Mouse (Mus musculus): Measurements from ENCODE around the gene Efhd2. TPM values are rescaled to one million over a fixed set of nuclear protein-coding genes. Genes with fewer than 3 reads are reported as not detected.

Gene Efhd2
- total and polyA plus RNA-seq, 2 experiments from 2014 or later: 38.8 to 49.0 TPM

GRCm38 (mm10) chr4:141886385-141886968 is 11.8 kb upstream of the Efhd2 start:
- H3K36me3 ChIP-seq (ENCODE audit: insufficient read depth, low read length): no peaks in the 10 kb centered on the region
- H3K4me1 ChIP-seq (ENCODE audit: insufficient read depth, low read length): no peaks in the 10 kb centered on the region
- H3K9me3 ChIP-seq (ENCODE audit: low read length): no peaks in the 10 kb centered on the region
- no peaks in the 10 kb centered on the region for H3K27me3 ChIP-seq (ENCODE audit: insufficient read depth, low read length)
- H3K9ac ChIP-seq (replicated peaks; ENCODE audit: low read length, poor library complexity, severe bottlenecking): no peak overlapping the region
- peak; percentile 16; the same call in 1 of the 2 replicates for TF ChIP-seq CTCF (IDR thresholded peaks at IDR 0.05)
- H3K4me3 ChIP-seq (ENCODE audit: low read depth, low read length): no peak overlapping the region
- ATAC-seq (ENCODE audit: low FRiP score) (no peak), DNase-seq (ENCODE audit: low spot score) (no peak)
- no peak overlapping the region for H3K27ac ChIP-seq (ENCODE audit: low read depth, low read length)
- 73% methylated on average over 6 of the region's 6 CpGs for WGBS
- no peak overlapping the region for H3K4me2 ChIP-seq (ENCODE audit: low read depth, low read length, poor library complexity, severe bottlenecking)

DNA sequence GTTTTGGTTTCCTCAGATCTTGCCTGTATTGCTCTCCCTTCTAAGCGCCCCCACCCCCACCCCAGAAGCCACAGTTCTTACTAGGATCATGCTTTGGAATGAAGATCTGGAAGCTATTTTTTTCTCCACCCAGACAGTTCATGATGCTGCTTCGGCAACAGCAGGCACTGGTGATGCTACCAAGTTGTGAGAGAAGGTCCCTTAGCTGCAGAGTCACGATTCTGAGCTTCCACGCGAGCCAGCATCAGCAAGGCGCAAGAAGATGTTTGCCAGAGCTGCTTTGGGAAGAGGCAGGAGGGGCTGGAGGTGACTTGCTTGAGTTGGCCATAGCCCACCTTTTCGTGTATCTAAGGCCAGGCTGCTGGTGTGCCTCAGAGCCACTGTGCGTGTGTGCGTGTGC is 10.7 kb upstream of the Efhd2 start:
- Histone ChIP-seq H3K4me2 (ENCODE audit: low read depth, low read length, poor library complexity, severe bottlenecking) (no peak overlapping the region), H3K27ac (ENCODE audit: low read depth, low read length) (no peak overlapping the region), H3K4me1 (ENCODE audit: insufficient read depth, low read length) (no peaks in the 10 kb centered on the region), H3K36me3 (ENCODE audit: insufficient read depth, low read length) (no peaks in the 10 kb centered on the region), H3K4me3 (ENCODE audit: low read depth, low read length) (no peak overlapping the region), H3K27me3 (ENCODE audit: insufficient read depth, low read length) (no peaks in the 10 kb centered on the region), H3K9ac (replicated peaks; ENCODE audit: low read length, poor library complexity, severe bottlenecking) (no peak overlapping the region), H3K9me3 (ENCODE audit: low read length) (no peaks in the 10 kb centered on the region)
- TF ChIP-seq CTCF (IDR thresholded peaks at IDR 0.05): no peak
- no peak for DNase-seq (ENCODE audit: low spot score)
- 88% methylated on average over 9 of the region's 9 CpGs for WGBS
- ATAC-seq (ENCODE audit: low FRiP score): no peak

DNA sequence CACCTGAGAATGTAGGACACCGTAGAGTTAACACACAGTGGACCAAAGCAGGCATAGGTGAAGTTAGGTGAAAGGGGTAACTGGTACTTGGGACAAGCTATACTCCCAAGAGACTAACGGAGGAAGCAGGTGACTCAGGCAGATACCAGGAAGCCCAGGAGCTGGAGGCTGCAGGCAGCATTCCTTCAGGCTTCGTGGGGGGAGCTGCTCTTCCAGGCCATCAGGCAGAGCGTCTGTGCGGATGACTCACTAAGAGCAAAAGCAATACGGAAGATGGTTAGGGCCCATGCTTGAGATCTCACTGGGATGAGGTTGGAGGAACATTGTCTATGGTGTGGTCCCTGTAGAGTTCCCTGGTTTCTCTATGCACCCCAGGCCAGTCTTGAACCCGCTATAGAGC is 8.1 kb upstream of the Efhd2 start:
- H3K4me1 ChIP-seq (ENCODE audit: insufficient read depth, low read length): no peaks in the 10 kb centered on the region
- no peaks in the 10 kb centered on the region for H3K36me3 ChIP-seq (ENCODE audit: insufficient read depth, low read length)
- H3K27me3 ChIP-seq (ENCODE audit: insufficient read depth, low read length): no peaks in the 10 kb centered on the region
- DNase-seq (ENCODE audit: low spot score): no peak
- 85% methylated on average over 7 of the region's 7 CpGs for WGBS
- H3K9ac ChIP-seq (replicated peaks; ENCODE audit: low read length, poor library complexity, severe bottlenecking): no peak overlapping the region
- H3K4me2 ChIP-seq (ENCODE audit: low read depth, low read length, poor library complexity, severe bottlenecking): no peak overlapping the region
- H3K27ac ChIP-seq (ENCODE audit: low read depth, low read length): no peak overlapping the region
- H3K9me3 ChIP-seq (ENCODE audit: low read length): no peaks in the 10 kb centered on the region
- ATAC-seq (ENCODE audit: low FRiP score): no peak
- TF ChIP-seq CTCF (IDR thresholded peaks at IDR 0.05): no peak
- no peak overlapping the region for H3K4me3 ChIP-seq (ENCODE audit: low read depth, low read length)

DNA sequence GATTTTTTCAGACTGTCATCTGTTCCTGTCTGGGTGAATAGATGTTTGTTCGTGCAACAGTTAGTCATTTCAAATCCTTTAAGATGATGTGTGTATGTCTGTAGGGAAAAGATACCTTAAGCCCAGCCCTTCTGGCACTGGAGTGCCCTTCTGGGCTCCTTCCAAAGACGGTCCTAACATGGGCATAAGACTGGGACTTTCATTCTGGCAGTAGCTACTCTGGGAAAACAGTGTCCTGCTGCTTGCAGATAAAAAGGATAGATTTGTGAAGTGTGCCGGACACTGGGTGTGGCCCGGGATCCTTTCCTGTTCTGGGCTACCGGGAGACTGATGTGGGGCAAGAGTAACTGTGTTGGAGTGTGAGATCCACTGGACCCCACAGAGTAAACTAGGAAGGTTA is 7.2 kb upstream of the Efhd2 start:
- H3K4me1 ChIP-seq (ENCODE audit: insufficient read depth, low read length): no peaks in the 10 kb centered on the region
- DNase-seq (ENCODE audit: low spot score): no peak
- H3K27me3 ChIP-seq (ENCODE audit: insufficient read depth, low read length): no peaks in the 10 kb centered on the region
- H3K9ac ChIP-seq (replicated peaks; ENCODE audit: low read length, poor library complexity, severe bottlenecking): no peak overlapping the region
- H3K27ac ChIP-seq (ENCODE audit: low read depth, low read length): no peak overlapping the region
- H3K36me3 ChIP-seq (ENCODE audit: insufficient read depth, low read length): no peaks in the 10 kb centered on the region
- H3K4me3 ChIP-seq (ENCODE audit: low read depth, low read length): no peak overlapping the region
- no peak for ATAC-seq (ENCODE audit: low FRiP score)
- WGBS: 78% methylated on average over 5 of the region's 5 CpGs
- H3K4me2 ChIP-seq (ENCODE audit: low read depth, low read length, poor library complexity, severe bottlenecking): no peak overlapping the region
- no peaks in the 10 kb centered on the region for H3K9me3 ChIP-seq (ENCODE audit: low read length)
- TF ChIP-seq CTCF (IDR thresholded peaks at IDR 0.05): no peak

DNA sequence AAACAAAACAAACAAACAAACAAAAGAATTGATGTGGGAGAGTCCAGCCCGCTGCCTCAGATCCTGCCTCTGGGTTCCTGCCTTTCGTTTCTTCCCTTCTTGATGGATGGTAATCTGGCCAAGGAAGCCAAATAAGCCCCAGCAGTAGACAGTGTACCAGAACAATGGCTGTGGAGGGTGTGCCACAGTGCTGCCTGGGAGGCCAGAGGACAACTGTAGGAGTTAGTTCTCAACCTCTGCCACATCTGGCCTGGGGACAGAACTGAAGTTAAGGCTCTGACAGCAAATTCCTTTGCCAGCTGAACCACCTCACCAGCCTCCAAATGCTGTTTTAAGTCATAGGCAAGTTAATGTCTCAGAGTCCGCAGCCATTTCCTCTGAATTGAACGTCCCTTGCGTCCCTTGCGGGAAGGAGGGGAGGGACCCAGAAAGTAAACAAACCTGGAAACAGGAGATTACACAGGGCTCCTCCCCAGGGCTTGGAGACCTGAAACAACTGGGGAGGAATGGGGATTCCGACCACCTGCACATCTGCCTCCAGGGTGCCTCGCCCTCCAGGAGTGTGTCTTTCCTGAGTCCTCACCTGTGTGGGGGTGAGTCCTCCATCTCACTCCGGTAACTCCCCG is 6.7 kb upstream of the Efhd2 start:
- Histone ChIP-seq H3K27ac (ENCODE audit: low read depth, low read length) (no peak overlapping the region), H3K4me2 (ENCODE audit: low read depth, low read length, poor library complexity, severe bottlenecking) (no peak overlapping the region), H3K4me1 (ENCODE audit: insufficient read depth, low read length) (no peaks in the 10 kb centered on the region), H3K9ac (replicated peaks; ENCODE audit: low read length, poor library complexity, severe bottlenecking) (no peak overlapping the region), H3K4me3 (ENCODE audit: low read depth, low read length) (no peak overlapping the region), H3K36me3 (ENCODE audit: insufficient read depth, low read length) (no peaks in the 10 kb centered on the region), H3K9me3 (ENCODE audit: low read length) (no peaks in the 10 kb centered on the region), H3K27me3 (ENCODE audit: insufficient read depth, low read length) (no peaks in the 10 kb centered on the region)
- no peak for ATAC-seq (ENCODE audit: low FRiP score)
- TF ChIP-seq CTCF (IDR thresholded peaks at IDR 0.05): no peak
- DNase-seq (ENCODE audit: low spot score): no peak
- 73% methylated on average over 10 of the region's 10 CpGs for WGBS

GRCm38 (mm10) chr4:141879875-141880274 is 5.2 kb upstream of the Efhd2 start:
- 78% methylated on average over 9 of the region's 9 CpGs for WGBS
- Histone ChIP-seq H3K4me1 (ENCODE audit: insufficient read depth, low read length) (no peaks in the 10 kb centered on the region), H3K27me3 (ENCODE audit: insufficient read depth, low read length) (no peaks in the 10 kb centered on the region), H3K4me3 (ENCODE audit: low read depth, low read length) (no peak overlapping the region), H3K9me3 (ENCODE audit: low read length) (no peaks in the 10 kb centered on the region), H3K27ac (ENCODE audit: low read depth, low read length) (no peak overlapping the region), H3K4me2 (ENCODE audit: low read depth, low read length, poor library complexity, severe bottlenecking) (no peak overlapping the region), H3K36me3 (ENCODE audit: insufficient read depth, low read length) (no peaks in the 10 kb centered on the region), H3K9ac (replicated peaks; ENCODE audit: low read length, poor library complexity, severe bottlenecking) (no peak overlapping the region)
- no peak for TF ChIP-seq CTCF (IDR thresholded peaks at IDR 0.05)
- no peak for DNase-seq (ENCODE audit: low spot score)
- no peak for ATAC-seq (ENCODE audit: low FRiP score)

All from midbrain, postnatal 0 days (tissue).